Mouse (Mus musculus): ENCODE results near the gene F2rl3.

F2rl3 gene

DNA sequence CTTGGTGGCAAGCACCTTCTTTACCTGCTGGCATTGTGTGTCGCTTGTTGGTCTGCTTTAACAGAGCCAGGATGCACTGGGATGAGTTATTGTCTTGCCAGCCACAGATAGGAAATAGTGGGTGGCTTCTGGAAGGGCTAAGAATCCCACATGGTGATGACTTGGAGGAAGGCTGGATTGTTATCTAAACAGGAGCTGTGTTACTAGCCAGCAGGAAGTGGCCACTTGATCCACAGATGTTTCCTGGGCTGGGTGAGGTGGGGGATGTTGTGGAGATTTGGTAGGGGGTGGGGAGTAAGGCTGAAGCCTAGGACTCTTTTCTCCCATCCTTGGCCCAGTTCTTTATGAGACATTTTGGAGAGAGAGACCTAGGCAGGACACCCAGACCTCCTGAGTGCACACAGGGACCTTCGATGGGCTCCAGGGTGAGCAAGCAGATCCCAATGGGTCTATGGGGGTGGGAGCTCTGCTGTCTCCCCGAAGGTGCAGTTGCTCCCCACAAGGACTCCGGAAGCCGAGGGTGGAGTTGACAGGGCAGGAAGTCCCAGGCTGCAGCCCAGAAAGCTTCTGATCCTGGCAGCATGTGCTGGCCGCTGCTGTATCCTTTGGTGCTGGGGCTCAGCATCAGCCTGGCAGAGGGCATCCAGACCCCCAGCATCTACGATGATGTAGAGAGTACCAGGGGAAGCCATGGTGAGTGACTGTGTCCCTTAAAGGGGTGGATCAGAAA lies at the start of gene F2rl3:
F2rl3 (plus strand) TSS at position 559 of the 730 bp plus-strand sequence.
- DNase-seq: peak; percentile 25

DNA sequence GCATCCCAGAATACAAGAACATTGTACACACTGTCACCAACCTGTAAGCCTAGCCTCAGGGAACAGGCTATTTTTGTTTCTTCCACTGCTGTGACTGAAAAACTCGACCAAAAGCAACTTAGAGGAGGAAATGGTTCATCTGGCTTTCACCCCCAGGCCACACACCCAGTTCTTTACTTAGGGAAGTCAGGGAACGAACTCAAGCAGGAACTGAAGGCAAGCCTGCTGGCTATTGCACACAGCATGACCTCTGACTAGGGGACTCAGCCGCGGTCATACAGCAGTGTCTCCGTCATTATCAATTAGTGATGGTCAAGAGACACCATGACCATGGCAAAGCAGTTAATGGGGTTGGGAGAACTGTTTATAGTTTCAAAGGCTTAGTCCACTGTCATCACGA lies 49.1 kb upstream of the F2rl3 start:
- DNase-seq: no peak

DNA sequence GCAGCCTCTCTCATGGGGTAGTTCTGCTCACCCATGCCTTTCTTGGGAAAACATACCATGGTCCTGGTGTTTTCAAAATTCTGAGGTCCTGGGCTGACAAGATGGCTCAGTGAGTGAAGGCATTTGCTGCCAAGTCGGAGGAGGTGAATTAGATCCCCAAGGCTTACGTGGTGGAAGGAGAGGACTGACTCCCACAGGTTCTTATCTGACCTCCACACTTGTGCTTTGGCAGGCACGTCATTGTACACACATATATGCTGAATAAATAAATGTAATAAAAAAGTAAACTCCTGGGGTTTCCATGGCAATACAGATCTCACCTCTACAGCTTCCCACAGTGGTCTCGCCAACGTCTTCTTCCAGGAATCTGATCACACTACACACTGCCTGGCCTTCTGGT lies 45.1 kb upstream of the F2rl3 start:
- DNase-seq: no peak

DNA sequence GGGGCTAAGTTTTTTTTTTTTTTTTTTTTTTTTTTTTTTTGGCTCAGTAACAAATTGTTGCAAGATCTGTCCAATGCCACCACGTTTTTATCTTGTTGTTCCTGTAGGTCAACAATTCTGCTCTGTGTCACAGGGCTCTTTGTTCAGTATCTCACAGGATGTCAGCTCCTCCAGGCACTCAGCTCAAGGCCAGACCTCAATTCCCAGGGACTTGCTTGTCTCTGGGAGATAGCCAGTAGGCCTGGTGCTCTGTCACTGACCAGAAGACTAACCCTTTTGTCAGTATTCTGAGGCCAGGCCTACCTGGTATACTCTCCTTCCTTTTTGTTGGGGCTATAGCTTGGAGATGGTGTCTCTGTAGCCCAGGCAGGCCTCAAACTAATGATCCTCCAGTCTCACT lies 41.1 kb upstream of the F2rl3 start:
- no peak for DNase-seq

DNA sequence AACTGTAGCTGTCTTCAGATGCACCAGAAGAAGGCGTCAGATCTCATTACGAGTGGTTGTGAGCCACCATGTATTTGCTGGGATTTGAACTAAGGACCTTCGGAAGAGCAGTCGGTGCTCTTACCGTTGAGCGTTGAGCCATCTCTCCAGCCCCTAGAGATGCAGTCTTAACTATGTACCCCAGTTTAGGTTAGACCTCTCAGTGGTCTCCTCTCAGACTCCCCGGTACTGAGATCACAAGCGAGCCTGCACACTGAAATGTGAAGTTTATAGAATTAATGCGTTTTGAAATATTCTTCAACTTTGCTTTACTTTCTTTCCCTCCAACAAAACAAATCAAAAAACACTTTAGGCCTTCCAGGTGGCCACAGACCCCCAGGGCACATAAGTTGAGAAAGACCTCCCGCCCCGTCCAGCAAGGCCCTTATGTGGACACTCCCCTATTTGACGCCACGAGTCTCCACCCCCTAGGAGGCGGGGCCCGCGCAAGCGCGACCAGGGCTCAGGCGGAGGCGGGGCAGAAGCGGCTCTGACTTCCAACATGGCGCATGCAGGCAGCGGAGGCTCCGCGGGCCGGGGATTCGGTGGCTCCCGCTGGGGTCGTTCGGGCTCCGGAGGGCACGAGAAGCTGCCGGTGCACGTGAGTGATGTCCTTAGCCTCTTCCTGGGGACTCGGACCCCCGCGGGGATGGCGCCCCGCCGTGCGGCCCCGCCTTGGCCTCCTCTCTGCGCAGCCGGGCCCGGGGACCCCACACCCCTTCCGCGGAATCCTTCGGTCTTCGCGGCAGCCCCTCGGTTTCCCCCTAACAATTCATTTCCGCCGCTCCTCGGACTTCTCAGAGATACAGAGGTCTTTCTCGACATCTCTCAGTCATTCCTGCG lies 38.7 kb upstream of the F2rl3 start, which contains the start of gene Sin3b:
Sin3b (plus strand) TSS at position 517 of the 882 bp plus-strand sequence.
- peak; percentile 97 for DNase-seq

DNA sequence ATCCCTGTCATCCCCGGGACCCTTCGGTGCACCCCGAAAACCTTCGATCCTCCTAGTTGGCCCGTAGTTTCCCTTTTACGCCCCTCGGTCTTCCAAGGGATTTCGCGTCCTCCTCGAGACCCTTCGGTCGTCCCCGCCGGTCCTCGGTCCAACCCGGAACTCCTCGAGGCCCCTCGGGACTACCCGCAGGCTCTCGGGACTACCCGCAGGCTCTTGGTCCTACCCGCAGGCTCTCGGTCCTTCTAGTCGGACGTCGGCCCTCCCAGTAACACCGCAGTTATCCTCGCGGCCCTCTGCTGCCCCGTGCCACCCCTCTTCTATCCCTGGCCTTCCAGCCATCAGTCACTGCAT lies 38.1 kb upstream of the F2rl3 start:
- DNase-seq: peak; percentile 18

DNA sequence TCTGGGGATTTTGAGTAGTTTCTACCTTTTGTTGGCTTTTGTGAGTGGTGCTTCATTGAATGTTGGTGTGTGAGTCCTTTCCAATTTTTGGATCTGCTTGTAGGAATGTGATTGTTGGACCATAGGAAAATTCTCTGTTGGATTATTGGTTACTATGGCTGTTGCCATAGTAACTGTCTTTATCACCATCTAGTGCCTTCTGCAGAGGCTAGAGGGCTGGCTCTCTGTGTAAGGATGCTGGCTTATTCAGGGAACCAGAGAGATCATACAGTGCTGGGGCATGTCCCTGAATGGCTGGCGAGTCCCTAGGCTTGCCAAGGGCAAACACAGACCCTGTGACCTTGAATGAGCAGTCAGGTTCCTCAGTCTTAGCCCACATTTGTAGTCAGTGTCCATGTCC lies 33.0 kb upstream of the F2rl3 start:
- no peak for DNase-seq

DNA sequence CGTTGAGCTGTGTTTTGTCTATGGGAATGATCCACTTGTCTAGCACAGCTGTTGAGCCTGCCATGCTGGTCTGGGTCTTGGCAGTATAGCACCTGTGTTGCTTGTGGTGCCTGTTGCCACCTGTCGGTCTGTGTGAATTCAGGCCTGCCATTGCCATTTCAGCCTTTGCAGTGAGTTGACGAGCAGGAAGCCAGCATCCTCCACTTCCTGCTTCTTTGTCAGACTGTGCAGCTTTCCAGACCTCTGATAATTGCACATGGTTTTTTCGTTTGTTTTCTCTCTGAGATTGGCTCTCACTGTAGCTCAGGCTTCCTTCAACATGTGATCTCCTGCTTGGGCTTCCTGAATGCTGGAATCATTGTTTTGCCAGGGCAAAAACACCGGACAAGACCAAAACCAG lies 26.7 kb upstream of the F2rl3 start:
- no peak for DNase-seq

DNA sequence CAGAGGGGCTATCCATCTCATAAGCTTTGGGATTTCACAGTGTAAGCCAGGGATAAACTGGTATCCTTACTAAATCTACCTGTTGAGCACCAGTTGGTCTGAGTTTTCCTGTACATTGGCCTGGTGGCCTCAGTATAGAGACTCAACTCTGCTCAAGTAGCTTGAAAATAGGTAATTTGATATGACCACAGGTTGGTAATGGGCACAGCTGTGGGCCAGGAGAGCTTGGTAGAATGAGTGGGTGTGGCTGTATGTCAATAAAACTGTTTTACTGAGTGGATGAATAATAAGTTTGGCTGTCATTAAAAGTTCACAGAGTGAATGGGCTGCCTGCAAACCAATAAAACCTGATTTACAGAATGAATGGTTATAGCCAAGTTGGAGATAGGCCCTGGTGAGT lies 24.8 kb upstream of the F2rl3 start:
- DNase-seq: no peak

DNA sequence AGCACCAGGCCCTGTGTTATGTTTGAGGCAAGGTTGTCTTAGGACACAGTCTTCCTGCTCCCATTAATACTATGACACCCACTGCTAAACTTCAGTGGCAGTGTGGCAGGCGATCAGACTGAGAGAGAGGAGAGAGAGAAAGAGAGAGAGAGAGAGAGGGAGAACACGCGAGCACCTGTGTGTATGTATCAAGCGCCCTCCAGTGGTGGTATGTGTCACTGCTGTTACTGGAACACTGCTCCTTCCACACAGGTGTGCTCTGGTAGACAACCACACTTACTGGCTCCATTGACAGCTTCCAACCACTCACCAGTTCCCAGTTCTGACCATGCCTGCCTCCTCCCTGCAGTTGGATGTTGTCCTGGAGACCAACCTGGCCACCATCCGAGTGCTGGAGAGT lies 15.6 kb upstream of the F2rl3 start:
- DNase-seq: peak; percentile 60

DNA sequence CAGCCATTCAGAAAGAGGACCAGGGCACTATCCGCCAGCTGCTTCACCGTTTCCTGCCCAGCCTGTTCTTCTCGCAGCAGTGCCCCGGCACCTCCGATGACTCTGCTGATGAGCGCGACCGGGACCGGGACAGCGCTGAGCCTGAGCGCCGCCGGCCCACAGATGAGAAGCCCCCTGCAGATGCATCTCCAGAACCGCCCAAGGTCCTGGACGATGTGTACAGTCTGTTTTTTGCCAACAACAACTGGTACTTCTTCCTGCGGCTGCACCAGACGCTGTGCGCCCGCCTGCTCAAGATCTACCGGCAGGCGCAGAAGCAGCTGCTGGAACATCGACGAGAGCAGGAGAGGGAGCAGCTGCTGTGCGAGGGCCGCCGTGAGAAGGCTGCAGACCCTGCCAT lies 11.8 kb upstream of the F2rl3 start:
- DNase-seq: no peak

DNA sequence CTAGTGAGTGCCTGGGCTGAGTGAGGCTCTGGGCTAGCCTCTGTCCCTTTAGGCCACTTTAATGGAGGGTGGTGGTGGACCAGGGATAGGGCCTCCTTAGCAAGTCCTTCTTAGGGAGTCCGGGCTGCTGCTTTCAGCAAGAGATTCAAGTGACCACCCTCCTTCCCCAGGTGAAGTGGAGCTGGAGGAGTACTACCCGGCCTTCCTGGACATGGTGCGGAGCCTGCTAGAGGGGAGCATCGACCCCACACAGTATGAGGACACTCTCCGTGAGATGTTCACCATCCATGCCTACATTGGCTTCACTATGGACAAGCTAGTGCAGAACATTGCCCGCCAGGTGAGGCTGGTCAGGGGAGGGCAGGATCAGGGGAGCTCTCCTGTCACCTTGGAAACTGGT lies 11.4 kb upstream of the F2rl3 start:
- no peak for DNase-seq

DNA sequence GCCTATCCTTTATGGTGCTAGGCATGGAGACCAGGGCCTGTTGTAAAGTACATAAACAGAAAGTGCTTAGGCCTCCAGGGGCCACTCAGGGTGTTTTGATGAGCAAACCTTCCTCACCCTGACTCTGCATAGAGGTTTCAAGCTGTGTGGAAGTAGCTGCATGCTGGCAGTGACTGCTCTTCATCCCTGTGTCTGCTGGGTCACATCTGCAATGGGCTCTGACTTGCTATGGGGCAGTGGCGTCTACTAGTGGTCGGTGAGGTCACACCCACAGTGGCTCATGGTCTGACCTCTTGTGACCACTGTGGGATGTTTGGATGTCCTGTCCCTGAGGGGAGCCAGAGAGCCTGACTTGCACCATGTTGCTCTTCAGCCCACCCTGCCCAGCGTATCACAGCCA lies 10.6 kb upstream of the F2rl3 start:
- no peak for DNase-seq

DNA sequence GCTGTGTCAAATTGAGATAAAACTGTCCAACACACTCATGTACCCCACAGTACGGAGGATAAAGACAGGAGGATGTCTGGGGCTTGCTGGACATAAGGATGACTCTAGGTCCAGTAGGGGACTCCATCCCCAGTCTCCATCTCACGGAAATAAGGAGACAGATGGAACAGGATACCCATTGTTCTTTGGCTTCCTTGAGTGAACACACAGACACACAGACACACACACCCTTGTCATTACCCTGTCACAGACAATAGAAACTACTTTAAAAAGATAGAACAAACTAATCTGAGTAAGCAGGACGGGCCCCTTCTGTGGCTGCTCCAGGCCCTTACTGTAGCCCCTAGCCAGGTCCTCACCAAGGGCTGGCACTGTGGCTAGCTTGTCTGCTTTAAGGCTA lies 9.4 kb upstream of the F2rl3 start:
- DNase-seq: no peak

DNA sequence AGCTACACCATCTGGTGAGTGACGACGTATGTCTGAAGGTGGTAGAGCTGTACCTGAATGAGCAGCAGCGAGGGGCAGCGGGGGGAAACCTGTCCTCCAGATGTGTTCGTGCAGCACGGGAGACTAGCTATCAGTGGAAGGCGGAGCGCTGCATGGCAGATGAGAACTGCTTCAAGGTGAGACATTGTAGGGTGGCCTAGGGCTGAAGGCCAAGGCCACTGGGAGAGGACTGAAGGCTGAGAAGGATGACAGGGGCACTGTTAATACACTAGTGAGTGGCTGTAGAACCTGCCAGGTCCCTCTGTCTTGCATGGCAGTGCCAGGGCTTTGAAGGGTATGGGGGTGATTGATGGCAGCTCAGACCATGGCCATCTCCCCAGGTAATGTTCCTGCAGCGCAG lies 8.5 kb upstream of the F2rl3 start:
- DNase-seq: no peak

DNA sequence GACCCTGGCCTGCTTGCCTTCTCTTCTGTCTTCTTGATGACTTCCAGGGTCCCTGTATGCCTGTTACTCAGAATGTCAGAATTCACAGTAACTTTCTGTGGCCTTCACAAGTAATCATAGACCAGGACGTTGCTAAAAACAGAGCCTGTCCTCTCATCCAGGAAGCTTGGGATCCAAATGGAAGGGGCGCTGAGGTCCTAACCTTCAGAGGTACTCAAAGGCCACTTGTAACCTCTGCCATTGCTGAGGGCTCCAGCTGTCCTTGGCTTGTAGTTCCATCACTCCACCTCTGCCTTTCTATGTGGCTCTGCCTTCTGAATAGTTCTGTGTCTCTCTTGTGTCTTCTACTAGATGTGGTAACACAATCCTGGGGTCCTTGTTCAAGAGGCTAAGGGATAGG lies 7.9 kb upstream of the F2rl3 start:
- DNase-seq: no peak

DNA sequence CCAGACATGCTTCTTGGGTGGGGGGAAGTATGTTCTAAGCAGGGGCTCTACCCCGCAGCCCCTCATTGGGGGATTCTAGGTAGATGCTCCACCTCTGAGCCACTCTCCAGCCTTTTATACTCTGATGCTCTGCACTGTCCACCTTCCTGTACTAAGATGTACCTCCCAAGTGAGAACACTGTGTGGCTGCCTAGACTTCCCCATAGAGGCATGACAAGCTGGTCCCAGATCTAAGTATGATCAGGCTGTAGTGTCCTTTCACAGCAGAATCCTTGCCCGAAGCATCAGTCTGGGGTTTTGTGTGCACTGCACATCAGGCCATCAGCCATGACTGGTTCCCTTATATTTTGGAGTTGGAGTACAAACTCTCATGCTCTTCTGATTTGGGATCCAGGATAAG lies 5.6 kb upstream of the F2rl3 start:
- DNase-seq: no peak

DNA sequence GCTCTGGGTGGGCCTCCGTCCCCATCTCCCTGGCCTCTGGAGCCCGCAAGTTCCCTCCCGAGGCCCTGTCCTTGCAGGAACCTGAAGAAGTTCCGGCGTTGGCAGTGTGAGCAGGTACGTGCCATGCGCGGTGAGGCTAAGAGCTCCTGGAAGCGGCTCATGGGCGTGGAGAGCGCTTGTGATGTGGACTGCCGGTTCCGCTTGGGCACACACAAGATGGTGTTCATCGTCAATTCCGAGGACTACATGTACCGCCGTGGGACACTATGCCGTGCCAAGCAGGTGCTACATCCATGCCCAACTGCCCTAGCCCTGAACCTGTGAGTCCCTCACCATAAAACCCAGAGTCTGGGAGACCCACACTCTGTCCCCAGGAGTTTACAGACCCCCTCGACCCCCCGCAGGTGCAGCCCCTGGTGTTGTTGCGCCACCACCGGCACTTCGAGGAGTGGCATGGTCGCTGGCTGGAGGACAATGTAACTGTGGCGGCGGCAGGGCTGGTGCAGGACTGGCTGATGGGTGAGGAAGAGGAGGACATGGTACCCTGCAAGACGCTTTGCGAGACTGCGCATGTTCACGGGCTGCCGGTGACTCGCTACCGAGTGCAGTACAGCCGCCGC lies 4.8 kb upstream of the F2rl3 start:
- no peak for DNase-seq

DNA sequence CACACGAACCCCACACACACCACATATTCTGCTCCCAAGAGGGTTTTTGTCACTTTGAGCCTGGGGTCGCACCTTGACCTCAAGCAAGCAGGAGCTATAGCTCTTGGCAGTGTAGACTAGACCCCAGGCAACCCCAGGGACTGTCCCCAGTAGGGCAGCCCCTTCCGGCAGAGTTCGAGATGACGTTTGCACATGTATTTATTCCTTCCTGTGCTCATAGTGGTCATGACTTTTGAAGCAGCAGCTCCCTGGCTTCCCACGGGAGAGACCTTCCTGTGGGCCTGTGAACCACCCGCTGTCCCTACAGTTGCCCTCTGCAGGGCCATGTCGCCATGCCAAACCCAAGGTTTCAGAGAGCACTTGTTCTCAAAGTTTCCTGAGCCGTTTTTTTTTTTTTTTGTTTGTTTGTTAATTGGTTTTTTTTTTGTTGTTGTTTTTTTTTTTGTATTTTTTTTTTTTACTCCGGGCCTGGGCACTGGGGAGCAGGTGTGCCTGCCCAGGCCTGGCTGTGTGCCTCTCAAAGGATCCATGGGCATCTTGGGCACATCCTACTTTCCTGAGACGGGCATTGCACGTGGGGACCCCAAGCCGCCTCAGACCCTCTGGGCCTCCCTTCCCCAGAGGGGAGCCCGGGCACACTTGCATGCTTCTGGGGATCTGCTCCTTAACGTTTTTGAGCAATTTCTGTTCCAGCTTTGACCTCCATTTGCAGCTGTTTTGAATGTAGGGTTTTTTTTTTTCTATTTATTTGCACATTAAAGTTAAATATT lies 4.1 kb upstream of the F2rl3 start:
- DNase-seq: no peak

DNA sequence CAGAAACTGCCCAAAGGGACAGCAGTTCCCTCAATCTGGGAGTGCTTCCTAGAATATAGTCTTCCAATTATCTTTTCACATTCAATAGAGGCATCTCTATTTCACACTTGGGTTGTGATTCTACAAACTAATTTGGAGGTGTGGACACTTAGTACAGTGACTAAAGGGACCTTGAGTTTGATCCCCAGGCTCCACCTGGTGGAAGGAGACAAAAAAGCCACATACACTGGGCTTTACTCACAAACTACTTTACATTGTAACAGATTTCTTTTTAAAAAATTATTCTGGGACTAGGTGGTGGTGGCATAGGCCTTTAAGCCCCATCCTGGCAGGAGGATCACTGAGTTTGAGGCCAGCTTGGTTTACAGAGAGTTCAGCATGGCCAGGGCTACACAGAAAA lies 3.4 kb upstream of the F2rl3 start:
- DNase-seq: no peak

DNA sequence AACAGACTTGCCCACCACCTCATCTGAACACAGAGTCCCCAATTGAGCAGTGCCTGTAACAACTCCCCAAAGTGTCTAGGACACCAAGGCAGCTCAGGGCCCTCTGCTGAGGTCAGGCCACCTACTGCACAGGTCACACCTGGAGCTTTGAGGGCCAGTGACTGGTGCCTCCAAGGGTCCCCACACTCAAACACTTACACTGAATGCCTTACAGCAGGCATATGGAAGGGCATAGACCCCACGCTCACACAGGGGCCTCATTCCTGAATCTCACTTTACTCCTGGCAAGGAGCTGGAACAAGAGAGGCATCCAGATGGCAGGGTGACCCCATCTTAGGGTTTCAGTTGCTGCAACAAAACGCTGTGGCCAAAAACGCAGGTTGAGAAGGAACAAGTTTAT lies 1.5 kb upstream of the F2rl3 start:
- no peak for DNase-seq

DNA sequence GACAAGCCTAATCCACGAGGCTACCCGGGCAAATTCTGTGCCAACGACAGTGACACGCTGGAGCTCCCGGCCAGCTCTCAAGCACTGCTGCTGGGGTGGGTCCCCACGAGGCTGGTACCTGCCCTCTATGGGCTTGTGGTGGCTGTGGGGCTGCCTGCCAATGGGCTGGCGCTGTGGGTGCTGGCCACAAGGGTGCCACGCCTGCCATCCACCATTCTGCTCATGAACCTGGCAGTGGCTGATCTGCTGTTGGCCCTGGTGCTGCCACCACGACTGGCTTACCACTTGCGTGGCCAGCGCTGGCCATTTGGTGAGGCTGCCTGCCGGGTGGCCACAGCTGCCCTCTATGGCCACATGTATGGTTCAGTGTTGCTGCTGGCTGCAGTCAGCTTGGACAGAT lies 626 bp downstream of the F2rl3 start:
- no peak for DNase-seq

DNA sequence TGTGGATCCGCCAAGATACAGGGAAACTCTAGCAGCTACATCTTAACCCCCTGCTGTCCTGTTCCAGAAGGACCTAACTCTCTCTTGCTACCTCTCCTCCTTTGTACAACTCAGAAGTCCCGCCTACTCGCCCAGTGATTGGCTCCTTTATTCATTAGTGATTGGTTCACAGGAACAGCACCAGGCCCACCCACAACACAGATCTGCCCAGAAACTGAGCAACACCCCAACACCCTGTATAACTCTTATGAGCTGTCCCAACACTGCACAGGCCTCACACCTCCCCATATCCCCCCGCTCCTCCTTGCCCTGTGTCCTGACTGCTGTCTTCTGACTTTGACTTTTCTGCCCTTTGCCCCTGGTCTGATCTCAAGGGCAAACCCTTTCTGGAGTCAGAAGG lies 4.0 kb downstream of the F2rl3 start:
- DNase-seq: peak; percentile 0

Measured in kidney, adult 9 months (tissue).